Mouse (Mus musculus) limb, embryonic 11.5 days (tissue): Measurements from ENCODE around the gene Coasy. TPM values are rescaled to one million over a fixed set of nuclear protein-coding genes. Genes with fewer than 3 reads are reported as not detected.

Experiments
- ATAC-seq: fragments of 200-750 bp; cut with Nextera tagmentation; 2 replicates; pipeline ENCODE4 v1.8.0; 2017; ENCODE audit warnings: low read depth; ENCODE audit not compliant: insufficient number of reproducible peaks, low FRiP score, low TSS enrichment
- DNase-seq: peaks from one replicate; pipeline ENCODE4 v3.0.0-alpha.2; 2015; ENCODE audit warnings: low spot score
- H3K27ac ChIP-seq: fragments of 300-500 bp; sonication (generic); replicated peaks from 2 replicates; pipeline ENCODE4 v1.5.1; 2014; ENCODE audit warnings: low read depth, mild to moderate bottlenecking, low read length
- H3K27me3 ChIP-seq: fragments of 300-500 bp; sonication (generic); 2 replicates; pipeline ENCODE4 v1.6.1; 2014; ENCODE audit warnings: mild to moderate bottlenecking, low read length, mixed read lengths; ENCODE audit not compliant: control insufficient read depth, insufficient read depth
- H3K36me3 ChIP-seq: fragments of 300-500 bp; sonication (generic); 2 replicates; pipeline ENCODE4 v1.6.1; 2014; ENCODE audit warnings: mild to moderate bottlenecking, low read length, moderate library complexity, mixed read lengths; ENCODE audit not compliant: control insufficient read depth, insufficient read depth
- H3K4me1 ChIP-seq: fragments of 300-500 bp; sonication (generic); 2 replicates; pipeline ENCODE4 v1.6.1; 2014; ENCODE audit warnings: low read length, mixed read lengths; ENCODE audit not compliant: control insufficient read depth, insufficient read depth
- H3K4me2 ChIP-seq: fragments of 300-500 bp; sonication (generic); 2 replicates; pipeline ENCODE4 v1.6.1; 2014; ENCODE audit warnings: low read depth, mild to moderate bottlenecking, moderate library complexity; ENCODE audit not compliant: severe bottlenecking
- H3K4me3 ChIP-seq: fragments of 300-500 bp; sonication (generic); 2 replicates; pipeline ENCODE4 v1.5.1; 2014; ENCODE audit warnings: low read depth, low read length
- H3K9ac ChIP-seq: fragments of 300-500 bp; sonication (generic); 2 replicates; pipeline ENCODE4 v1.6.1; 2014; ENCODE audit warnings: mild to moderate bottlenecking, low read length
- H3K9me3 ChIP-seq: fragments of 300-500 bp; sonication (generic); 2 replicates; pipeline ENCODE4 v1.6.1; 2016; ENCODE audit warnings: low read length; ENCODE audit not compliant: control insufficient read depth
- WGBS: fragments of 180-500 bp; shearing (Covaris S2); extraction: QIAGEN DNeasy Blood & Tissue Kit; methylation state at CpG from one replicate; pipeline ENCODE4 v1.1.7; 2014; 5-methylcytosine and 5-hydroxymethylcytosine counted together
- polyA plus RNA-seq: library from polyadenylated mRNA; unstranded; fragments of >200 nt; fragmentation: Nextera tagmentation; extraction: Ambion mirVana; gene quantifications from 2 replicates; pipeline ENCODE4 v1.2.1, GENCODE M21; 2014

Gene Coasy
- 40.5 and 49.4 TPM in 2 replicates for polyA plus RNA-seq

DNA sequence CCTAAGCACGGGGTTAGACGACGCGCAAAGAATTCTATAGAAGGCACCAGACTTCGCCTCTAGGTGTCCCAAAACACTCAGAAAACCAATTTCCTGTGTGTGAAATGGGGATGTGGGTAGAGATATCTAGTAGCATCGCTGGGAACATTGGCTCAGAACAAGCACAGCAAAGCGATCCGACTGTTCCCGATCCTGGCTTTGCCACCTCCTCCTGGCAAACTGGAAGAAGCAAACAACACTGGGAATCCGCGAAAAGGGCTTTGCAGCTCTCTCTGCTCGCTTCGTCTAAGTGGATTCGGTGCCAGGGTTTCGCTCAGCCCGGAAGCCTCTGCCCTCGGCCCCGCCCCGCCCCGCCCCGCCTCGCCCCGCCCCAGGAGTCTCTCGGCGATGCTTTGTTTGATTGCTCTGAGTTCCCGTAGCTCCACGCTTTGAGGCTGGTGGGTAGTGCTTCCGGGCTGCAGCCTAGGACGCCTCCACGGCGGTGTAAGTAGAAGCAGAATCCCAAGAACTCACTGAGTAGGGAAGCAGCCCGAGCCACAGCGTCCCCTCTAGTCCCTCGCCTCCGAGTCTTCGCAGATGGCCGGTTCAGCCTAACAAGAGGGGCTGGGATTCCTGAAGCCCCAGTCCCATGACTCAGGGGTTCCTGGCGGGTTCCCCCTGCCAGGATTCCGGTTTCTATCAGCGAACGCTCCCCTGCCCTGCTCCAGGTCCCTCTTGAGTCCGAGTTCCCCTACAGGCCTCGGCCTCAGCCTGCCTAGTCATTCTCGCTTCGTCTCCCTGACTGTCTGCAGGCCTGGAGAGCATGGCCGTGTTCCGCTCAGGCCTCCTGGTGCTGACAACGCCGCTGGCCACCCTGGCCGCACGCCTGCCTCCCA lies at the start of gene Coasy:
Coasy (plus strand) TSS at position 358 of the 875 bp plus-strand sequence.
- peak; percentile 85 for ATAC-seq

DNA sequence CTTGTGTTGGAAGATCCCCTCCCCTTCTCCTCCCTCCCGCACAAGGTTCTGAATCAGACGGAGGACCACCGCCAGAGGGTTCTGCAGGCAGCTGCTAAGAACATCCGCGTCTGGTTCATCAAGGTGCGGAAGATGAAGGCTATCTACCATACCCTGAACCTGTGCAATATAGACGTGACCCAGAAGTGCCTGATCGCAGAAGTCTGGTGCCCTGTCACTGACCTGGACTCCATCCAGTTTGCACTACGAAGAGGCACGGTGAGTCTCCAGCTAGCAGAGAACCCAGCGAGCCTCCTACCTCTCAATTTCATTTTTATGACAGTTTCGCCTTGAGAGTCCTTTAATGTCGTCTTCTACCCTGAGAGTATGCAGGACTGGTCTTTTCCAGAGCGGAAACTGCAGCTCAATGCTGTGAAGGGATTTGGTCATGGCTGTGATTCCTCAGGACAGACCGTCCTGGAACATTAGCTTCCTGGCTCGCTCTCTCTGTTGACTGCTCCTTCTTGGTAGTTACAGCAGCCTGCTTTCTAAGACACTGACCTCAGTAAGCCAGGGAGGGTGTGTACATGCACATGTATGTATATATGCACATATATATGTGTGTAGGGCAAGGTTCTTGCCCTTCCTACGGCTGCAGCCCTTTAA lies 48.4 kb upstream of the Coasy start:
- Histone ChIP-seq H3K27me3 (no peaks in the 10 kb centered on the region), H3K4me2 (no peak overlapping the region), H3K36me3 (peaks cover 2% of the 10 kb centered on the region; the same call in 1 of the 2 replicates), H3K4me3 (no peak overlapping the region), H3K27ac (no peak overlapping the region), H3K4me1 (no peaks in the 10 kb centered on the region), H3K9me3 (no peaks in the 10 kb centered on the region), H3K9ac (no peak overlapping the region)
- no peak for ATAC-seq
- WGBS, result 93% methylated on average over 17 of the region's 17 CpGs
- DNase-seq, result no peak

More for the DNA sequence above, at the start of gene Coasy:
- under 1% methylated on average over 49 of the region's 51 CpGs for WGBS
- Histone ChIP-seq H3K27me3 (peaks cover 42% of the 10 kb centered on the region), H3K9ac (peak within 1 kb of the TSS; percentile 90), H3K27ac (no peak within 1 kb of the TSS; the same call in 1 of the 2 replicates), H3K4me2 (peak within 1 kb of the TSS; percentile 96), H3K9me3 (no peaks in the 10 kb centered on the region), H3K4me3 (peak within 1 kb of the TSS; percentile 82), H3K36me3 (no peaks in the 10 kb centered on the region), H3K4me1 (peaks cover 15% of the 10 kb centered on the region)
- DNase-seq, result peak; percentile 92

DNA sequence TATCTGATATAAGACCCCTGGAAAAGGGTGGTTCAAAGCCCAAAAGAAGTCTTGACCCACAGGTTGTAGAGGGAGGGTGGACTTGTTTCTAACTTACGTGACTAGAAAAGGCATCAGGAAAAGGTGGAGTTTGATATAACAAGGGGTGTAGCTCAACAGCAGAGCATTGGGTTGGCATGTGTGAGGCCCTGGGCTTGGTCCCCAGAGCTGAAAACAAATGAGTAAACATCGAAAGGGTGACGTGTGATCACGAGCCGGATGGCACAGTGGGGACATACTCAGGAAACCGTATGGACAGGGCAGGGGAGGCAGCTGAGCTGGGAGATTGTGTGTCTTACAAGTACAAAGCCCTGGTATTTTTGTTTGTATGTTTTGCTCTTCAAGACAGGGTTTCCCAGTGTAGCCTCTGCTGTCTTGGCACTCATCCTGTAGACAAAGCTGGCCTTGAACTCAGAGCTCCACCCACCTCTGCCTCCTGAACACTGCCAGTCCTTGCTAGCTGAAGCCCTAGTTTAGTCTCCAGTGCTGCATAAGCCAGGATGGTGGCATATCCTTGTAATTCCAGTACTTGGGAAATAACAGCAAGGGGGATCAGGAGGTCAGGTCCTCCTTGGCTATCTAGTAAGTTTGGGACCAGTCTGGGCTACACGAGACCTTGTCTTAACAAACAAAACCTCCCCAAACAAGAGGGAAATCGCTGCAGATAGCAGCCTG lies 47.6 kb upstream of the Coasy start:
- Histone ChIP-seq H3K4me1 (no peaks in the 10 kb centered on the region), H3K27ac (no peak overlapping the region), H3K36me3 (peaks cover 3% of the 10 kb centered on the region; the same call in 1 of the 2 replicates), H3K4me3 (no peak overlapping the region), H3K27me3 (no peaks in the 10 kb centered on the region), H3K9me3 (no peaks in the 10 kb centered on the region), H3K4me2 (no peak overlapping the region), H3K9ac (no peak overlapping the region)
- WGBS, result 92% methylated on average over 8 of the region's 8 CpGs
- ATAC-seq, result no peak
- no peak for DNase-seq

DNA sequence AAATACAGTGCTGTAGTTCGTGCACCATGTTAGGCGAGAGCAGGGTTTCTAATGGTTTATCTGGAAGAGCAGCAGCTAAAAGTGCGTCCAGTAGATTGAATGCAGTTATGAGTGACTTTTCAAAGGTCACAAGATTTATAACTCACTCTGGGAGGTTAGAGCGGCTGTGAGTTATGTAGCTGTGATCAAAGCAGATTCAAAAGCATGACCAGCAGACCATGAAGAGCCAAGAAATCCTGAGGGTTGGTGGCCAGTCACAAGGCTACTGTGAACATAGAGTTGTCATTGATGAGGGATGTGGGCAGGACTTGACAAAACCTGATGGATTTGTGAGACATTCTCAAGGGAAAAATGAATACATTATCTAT lies 47.1 kb upstream of the Coasy start:
- 86% methylated on average over 4 of the region's 4 CpGs for WGBS
- Histone ChIP-seq H3K36me3 (peaks cover 7% of the 10 kb centered on the region; the same call in 1 of the 2 replicates), H3K4me2 (no peak overlapping the region), H3K4me1 (no peaks in the 10 kb centered on the region), H3K4me3 (no peak overlapping the region), H3K9me3 (no peaks in the 10 kb centered on the region), H3K9ac (no peak overlapping the region), H3K27me3 (no peaks in the 10 kb centered on the region), H3K27ac (no peak overlapping the region)
- no peak for ATAC-seq
- no peak for DNase-seq

DNA sequence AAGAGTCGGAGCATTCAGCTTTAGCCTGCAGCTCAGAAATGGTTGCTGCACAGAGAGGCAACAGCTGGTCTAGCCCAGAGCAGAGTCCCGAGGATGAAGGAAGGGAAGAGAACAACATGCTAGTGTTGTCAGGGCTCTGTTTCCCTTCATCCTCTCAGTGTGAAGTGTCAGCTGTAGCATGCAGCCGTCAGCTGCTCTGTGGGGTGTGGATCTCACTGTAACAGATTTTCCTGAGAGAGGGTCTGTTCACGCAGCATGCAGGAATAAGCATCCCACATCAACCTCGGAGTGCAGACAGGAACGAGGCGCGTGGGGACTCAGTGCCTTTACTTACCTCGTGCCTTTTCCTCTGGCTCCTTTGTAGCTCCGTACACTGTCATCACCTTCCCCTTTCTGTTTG lies 44.6 kb upstream of the Coasy start:
- H3K4me3 ChIP-seq, result no peak overlapping the region
- no peak overlapping the region for H3K27ac ChIP-seq
- H3K9ac ChIP-seq, result no peak overlapping the region
- no peaks in the 10 kb centered on the region for H3K4me1 ChIP-seq
- H3K9me3 ChIP-seq, result no peaks in the 10 kb centered on the region
- H3K4me2 ChIP-seq, result no peak overlapping the region
- DNase-seq (no peak), ATAC-seq (no peak)
- H3K27me3 ChIP-seq, result no peaks in the 10 kb centered on the region
- H3K36me3 ChIP-seq, result peaks cover 5% of the 10 kb centered on the region; the same call in 1 of the 2 replicates
- WGBS, result 86% methylated on average over 10 of the region's 10 CpGs

DNA sequence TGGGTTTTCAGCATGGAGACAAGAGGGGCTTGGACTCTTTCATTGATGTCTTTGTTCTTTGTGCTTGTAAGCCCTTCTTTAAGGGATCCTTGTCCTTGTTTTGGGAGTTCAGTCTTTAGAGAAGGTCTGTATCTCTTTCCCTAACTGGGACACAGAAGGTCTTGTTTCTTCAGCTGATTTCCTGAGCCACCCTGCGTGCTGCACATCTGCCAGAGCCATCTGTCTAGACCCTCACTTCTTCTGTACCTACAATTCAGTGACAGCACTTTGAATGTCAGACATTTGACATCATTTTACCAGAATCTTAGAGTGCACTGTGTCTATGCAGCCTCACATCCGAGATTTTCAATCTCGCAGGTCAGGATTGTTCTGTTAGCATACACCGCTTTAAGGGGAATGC lies 36.5 kb upstream of the Coasy start:
- 94% methylated on average over 4 of the region's 4 CpGs for WGBS
- Histone ChIP-seq H3K4me3 (no peak overlapping the region), H3K36me3 (peaks cover 32% of the 10 kb centered on the region), H3K27me3 (no peaks in the 10 kb centered on the region), H3K4me1 (no peaks in the 10 kb centered on the region), H3K9me3 (no peaks in the 10 kb centered on the region), H3K27ac (no peak overlapping the region), H3K4me2 (no peak overlapping the region), H3K9ac (no peak overlapping the region)
- ATAC-seq, result no peak
- DNase-seq, result no peak

DNA sequence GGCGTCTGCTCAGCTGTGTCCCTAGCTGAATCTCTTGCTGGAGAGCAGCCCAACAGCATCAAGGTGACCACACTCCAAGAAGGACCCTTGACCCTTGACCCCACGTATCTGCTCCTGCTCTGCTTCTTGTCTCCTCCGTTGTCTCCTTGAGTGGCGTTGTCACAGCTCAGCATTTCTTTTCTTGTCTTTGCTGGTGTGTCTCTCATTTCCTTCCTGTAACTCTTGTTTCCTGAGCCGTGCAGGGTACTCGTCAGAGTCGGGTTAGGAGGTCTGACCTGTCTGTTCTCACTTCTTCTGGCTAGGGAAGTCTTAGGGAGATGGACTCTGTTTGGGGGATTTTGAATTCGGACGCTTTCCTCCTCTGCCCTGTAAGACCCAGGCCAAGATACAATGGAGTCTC lies 35.9 kb upstream of the Coasy start:
- H3K4me2 ChIP-seq, result no peak overlapping the region
- H3K9ac ChIP-seq, result no peak overlapping the region
- H3K36me3 ChIP-seq, result peaks cover 33% of the 10 kb centered on the region
- 82% methylated on average over 9 of the region's 9 CpGs for WGBS
- H3K4me3 ChIP-seq, result no peak overlapping the region
- no peaks in the 10 kb centered on the region for H3K4me1 ChIP-seq
- H3K27me3 ChIP-seq, result no peaks in the 10 kb centered on the region
- H3K9me3 ChIP-seq, result no peaks in the 10 kb centered on the region
- H3K27ac ChIP-seq, result no peak overlapping the region
- no peak for ATAC-seq
- no peak for DNase-seq

DNA sequence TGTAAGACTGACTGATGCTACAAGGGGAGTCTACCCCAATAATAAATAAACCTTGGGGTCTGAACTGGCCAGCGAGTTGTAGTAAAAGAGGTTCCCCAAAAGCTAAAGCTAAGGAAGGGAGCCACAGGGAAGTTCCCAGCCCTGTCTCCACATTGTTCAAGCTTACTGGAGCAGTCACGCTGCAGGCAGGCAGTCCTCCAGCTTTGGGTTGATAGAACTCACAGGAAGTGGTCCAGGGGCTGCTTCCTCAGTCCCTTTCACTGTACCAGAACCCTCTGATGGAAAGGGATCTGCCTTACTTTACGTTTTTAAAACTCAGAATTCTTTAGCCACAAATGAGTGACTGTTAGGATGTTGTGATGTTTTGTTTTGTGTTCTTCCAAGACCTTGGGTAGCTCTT lies 34.9 kb upstream of the Coasy start:
- no peaks in the 10 kb centered on the region for H3K4me1 ChIP-seq
- H3K27ac ChIP-seq, result no peak overlapping the region
- DNase-seq (no peak), ATAC-seq (no peak)
- H3K27me3 ChIP-seq, result no peaks in the 10 kb centered on the region
- peaks cover 33% of the 10 kb centered on the region for H3K36me3 ChIP-seq
- no peak overlapping the region for H3K4me3 ChIP-seq
- H3K9ac ChIP-seq, result no peak overlapping the region
- no peaks in the 10 kb centered on the region for H3K9me3 ChIP-seq
- H3K4me2 ChIP-seq, result no peak overlapping the region
- WGBS, result 87% methylated on average over 3 of the region's 3 CpGs
